Mouse (Mus musculus) bone marrow macrophage, adult 2 months (primary cell): ENCODE measurements around the gene Atoh8.

Experiments
- CTCF ChIP-seq: IDR thresholded peaks from 2 replicates; pipeline ENCODE4 v1.5.1; 2012; ENCODE audit warnings: low read depth, mild to moderate bottlenecking, low read length, moderate library complexity
- POLR2A ChIP-seq: IDR thresholded peaks from 2 replicates; pipeline ENCODE4 v1.6.1; 2012; ENCODE audit warnings: mild to moderate bottlenecking, low read depth, low read length, borderline replicate concordance

DNA sequence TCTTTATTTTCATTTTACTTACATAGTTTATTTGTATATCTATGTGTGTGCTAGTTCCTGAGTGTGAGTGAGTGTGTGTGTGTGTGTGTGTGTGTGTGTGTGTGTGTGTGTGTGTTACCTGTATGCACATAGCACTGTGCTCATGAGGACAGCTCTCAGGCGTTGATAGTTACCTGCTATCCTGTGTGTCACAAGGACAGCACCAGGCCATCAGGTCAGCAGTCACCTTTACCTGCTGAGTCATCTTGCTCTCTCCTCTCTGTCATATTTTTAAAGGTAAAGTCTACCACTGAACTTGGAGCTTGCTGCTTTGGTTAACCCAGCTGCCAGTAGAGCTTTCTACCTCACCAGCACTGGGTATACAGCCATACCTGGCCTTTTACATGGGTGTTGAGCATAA, 17.1 kb upstream of the Atoh8 start:
- TF ChIP-seq CTCF (no peak), POLR2A (no peak)
